13 mouse cellular contexts compared by ENCODE assay signal in genomic region chr5:106455106-106455920, GRCm38 (mm10). TPM values are rescaled to one million over a fixed set of nuclear protein-coding genes. Genes with fewer than 3 reads are reported as not detected.
A peak's percentile ranks its signal among the peaks of the same experiment; 100 is the strongest.
DNase-seq lines count a peak whose midpoint lies in the region; ATAC-seq lines count a peak whose summit lies in the region.
"Had no signal": no experiment of that assay in that cellular context is flagged by ENCODE, and none has a peak within 500 bp of the region (broad histone marks: within the 10 kb centered on the region; RNA-seq: fewer than 3 reads in every experiment).

No protein-coding gene starts in this region.

- H3K27ac ChIP-seq in embryonic facial prominence, embryonic 11.5 days (replicated peaks; ENCODE audit: low read depth, low read length), result no peak overlapping the region
- no peak overlapping the region; the same call in 1 of the 2 replicates for H3K27ac ChIP-seq in hindbrain, embryonic 16.5 days (ENCODE audit: low read depth, low read length)
- 0 out of 2 replicates have a peak overlapping the region, but pooled peaks have one; percentile 50 for H3K27ac ChIP-seq in neural tube, embryonic 11.5 days (ENCODE audit: low read depth, low read length)
- H3K27ac ChIP-seq: heart, embryonic 10.5 days had no signal

- H3K36me3 ChIP-seq in embryonic facial prominence, embryonic 11.5 days (replicated peaks; ENCODE audit: control insufficient read depth, insufficient read depth, low read depth, low read length), result no peaks in the 10 kb centered on the region
- no peaks in the 10 kb centered on the region for H3K36me3 ChIP-seq in hindbrain, embryonic 16.5 days (ENCODE audit: control insufficient read depth, insufficient read depth, low read length)
- H3K36me3 ChIP-seq in neural tube, embryonic 11.5 days (ENCODE audit: control insufficient read depth, insufficient read depth, low read length), result no peaks in the 10 kb centered on the region
- H3K36me3 ChIP-seq: heart, embryonic 10.5 days had no signal

- DNase-seq in cerebellum, adult 9-10 months, result peak; percentile 57
- peak; percentile 12 for DNase-seq in embryonic facial prominence, embryonic 11.5 days (ENCODE audit: low spot score)
- peak; percentile 30 for DNase-seq in neural tube, embryonic 11.5 days (ENCODE audit: low spot score)
- DNase-seq in layer of hippocampus, postnatal 25 days (ENCODE audit: extremely low spot score in 1 of 2, low spot score in 1 of 2), result no peak
- DNase-seq in layer of hippocampus, postnatal 36 days, result no peak
- no peak for DNase-seq in kidney, postnatal 14 days
- no peak for DNase-seq in heart, postnatal 25 days (ENCODE audit: low spot score)
- DNase-seq: adrenal gland, postnatal 36 days had no signal

- no peak overlapping the region for H3K4me2 ChIP-seq in embryonic facial prominence, embryonic 11.5 days (ENCODE audit: low read depth, low read length)
- peak overlapping the region; percentile 8 for H3K4me2 ChIP-seq in hindbrain, embryonic 16.5 days (ENCODE audit: low read length)
- H3K4me2 ChIP-seq in neural tube, embryonic 11.5 days (ENCODE audit: low read depth), result no peak overlapping the region
- H3K4me2 ChIP-seq: liver, embryonic 11.5 days had no signal

- ATAC-seq in embryonic facial prominence, embryonic 11.5 days (replicated peaks; ENCODE audit: insufficient number of reproducible peaks, low FRiP score, low TSS enrichment, low read depth), result no peak
- no peak for ATAC-seq in hindbrain, embryonic 16.5 days
- no peak for ATAC-seq in neural tube, embryonic 11.5 days (ENCODE audit: insufficient read depth, low FRiP score, low TSS enrichment)

- H3K4me3 ChIP-seq in embryonic facial prominence, embryonic 11.5 days (ENCODE audit: low read depth, low read length), result no peak overlapping the region
- peak overlapping the region; percentile 20 for H3K4me3 ChIP-seq in hindbrain, embryonic 16.5 days (ENCODE audit: low read length)
- H3K4me3 ChIP-seq in neural tube, embryonic 11.5 days (ENCODE audit: low read depth, low read length), result peak overlapping the region; percentile 15; the same call in 1 of the 2 replicates
- H3K4me3 ChIP-seq: heart, embryonic 10.5 days; myocyte had no signal

- H3K9me3 ChIP-seq in embryonic facial prominence, embryonic 11.5 days (replicated peaks; ENCODE audit: control insufficient read depth, low read length), result no peaks in the 10 kb centered on the region
- no peaks in the 10 kb centered on the region for H3K9me3 ChIP-seq in hindbrain, embryonic 16.5 days (ENCODE audit: control insufficient read depth, low read length)
- H3K9me3 ChIP-seq in neural tube, embryonic 11.5 days (ENCODE audit: control insufficient read depth, low read length), result no peaks in the 10 kb centered on the region
- H3K9me3 ChIP-seq: heart, embryonic 10.5 days had no signal

- peaks cover 7% of the 10 kb centered on the region; the same call in 1 of the 2 replicates for H3K4me1 ChIP-seq in embryonic facial prominence, embryonic 11.5 days (ENCODE audit: control insufficient read depth, insufficient read depth, low read length)
- H3K4me1 ChIP-seq in hindbrain, embryonic 16.5 days (ENCODE audit: control insufficient read depth, insufficient read depth, low read depth, low read length), result peaks cover 14% of the 10 kb centered on the region
- no peaks in the 10 kb centered on the region; the same call in 1 of the 2 replicates for H3K4me1 ChIP-seq in neural tube, embryonic 11.5 days (ENCODE audit: control insufficient read depth, insufficient read depth, low read length)

- no peak overlapping the region for H3K9ac ChIP-seq in embryonic facial prominence, embryonic 11.5 days (replicated peaks; ENCODE audit: low read length)
- no peak overlapping the region for H3K9ac ChIP-seq in hindbrain, embryonic 16.5 days (ENCODE audit: low read depth, low read length)
- H3K9ac ChIP-seq in neural tube, embryonic 11.5 days (ENCODE audit: low read length), result no peak overlapping the region

- peaks cover 73% of the 10 kb centered on the region for H3K27me3 ChIP-seq in embryonic facial prominence, embryonic 11.5 days (ENCODE audit: control insufficient read depth, insufficient read depth, low read length)
- H3K27me3 ChIP-seq in hindbrain, embryonic 16.5 days (replicated peaks; ENCODE audit: control insufficient read depth, insufficient read depth, low read length), result peaks cover 51% of the 10 kb centered on the region
- H3K27me3 ChIP-seq in neural tube, embryonic 11.5 days (ENCODE audit: control insufficient read depth, insufficient read depth, low read length), result peaks cover 94% of the 10 kb centered on the region

- intact Hi-C loops in heart, postnatal 25 days (cut with DNase I), result loop anchor here (5.0 kb wide), 1 partner anchor 117 kb away; no protein-coding TSS in a partner anchor

- under 1% methylated on average over 17 of the region's 17 CpGs for WGBS in embryonic facial prominence, embryonic 11.5 days
- 3% methylated on average over 17 of the region's 17 CpGs for WGBS in hindbrain, embryonic 16.5 days
- under 1% methylated on average over 17 of the region's 17 CpGs for WGBS in neural tube, embryonic 11.5 days

RNA-seq across cellular contexts. Expression of gene Barhl2, which starts 2.7 kb away (rescaled TPM):
- 0.08 TPM in 2 replicates for polyA plus RNA-seq in embryonic facial prominence, embryonic 11.5 days (2014; fragmentation: Nextera tagmentation; extraction: Ambion mirVana)
- polyA plus RNA-seq in hindbrain, embryonic 16.5 days (2015; fragmentation: Nextera tagmentation; extraction: Ambion mirVana), result 1.0 and 1.2 TPM in 2 replicates
- polyA plus RNA-seq in neural tube, embryonic 11.5 days (2014; fragmentation: Nextera tagmentation; extraction: Ambion mirVana), result 3.9 and 4.2 TPM in 2 replicates
- under 1 TPM; 0.12 to 0.26 TPM for total RNA-seq in layer of hippocampus, postnatal 25 days (2021)
- under 1 TPM in 1 of 2 experiments, not detected in 1; 0.15 TPM for total RNA-seq in layer of hippocampus, postnatal 36 days (2021)
- total RNA-seq in heart, postnatal 25 days (2021), result not detected
- total RNA-seq: adrenal gland, postnatal 36 days had no signal
- polyA plus RNA-seq: heart, embryonic 10.5 days; intestine, embryonic 14.5 days; liver, embryonic 11.5 days; myocyte had no signal

Comparison
In these comparisons a context has a peak if more than half of its experiments do, and no peak if none do; other contexts are left out.
1. DNase-seq: peak in cerebellum, adult 9-10 months (single experiment), embryonic facial prominence, embryonic 11.5 days (single experiment) and neural tube, embryonic 11.5 days (single experiment); none in layer of hippocampus, postnatal 25 days (0 of 2), layer of hippocampus, postnatal 36 days (0 of 2), kidney, postnatal 14 days (single experiment) and heart, postnatal 25 days (single experiment).